Mouse (Mus musculus): ENCODE results near the gene Mcm9. TPM values are rescaled to one million over a fixed set of nuclear protein-coding genes. Genes with fewer than 3 reads are reported as not detected.
A peak's percentile ranks its signal among the peaks of the same experiment; 100 is the strongest.

Mcm9 gene
- polyA plus RNA-seq, 1 experiment from 2014 or later, result 7.9 TPM

GRCm38 (mm10) chr10:53532297-53532696 is 97.9 kb downstream of the Mcm9 start:
- 76% methylated on average over 5 of the region's 5 CpGs for WGBS
- H3K4me1 ChIP-seq (replicated peaks; ENCODE audit: insufficient read depth, low read length), result no peaks in the 10 kb centered on the region
- H3K9me3 ChIP-seq (replicated peaks; ENCODE audit: low read length), result no peaks in the 10 kb centered on the region
- H3K36me3 ChIP-seq (ENCODE audit: insufficient read depth, low read length), result peaks cover 10% of the 10 kb centered on the region; the same call in 1 of the 2 replicates
- H3K9ac ChIP-seq (ENCODE audit: low read depth, low read length), result no peak overlapping the region
- H3K27me3 ChIP-seq (ENCODE audit: insufficient read depth, low read length), result no peaks in the 10 kb centered on the region
- no peak overlapping the region for H3K4me2 ChIP-seq (ENCODE audit: low read length)
- TF ChIP-seq CTCF (IDR thresholded peaks at IDR 0.05; ENCODE audit: low read depth), result no peak
- ATAC-seq (replicated peaks; ENCODE audit: low FRiP score, low read depth) (no peak), DNase-seq (ENCODE audit: low spot score) (no peak)
- no peak overlapping the region for H3K4me3 ChIP-seq (replicated peaks; ENCODE audit: low read depth, low read length)
- H3K27ac ChIP-seq, result no peak overlapping the region

- TF ChIP-seq CTCF (IDR thresholded peaks at IDR 0.05; ENCODE audit: low read depth), result peak; percentile 86
- H3K9ac ChIP-seq (ENCODE audit: low read depth, low read length), result no peak overlapping the region
- H3K4me3 ChIP-seq (replicated peaks; ENCODE audit: low read depth, low read length), result no peak overlapping the region
- H3K36me3 ChIP-seq (ENCODE audit: insufficient read depth, low read length), result no peaks in the 10 kb centered on the region
- H3K4me2 ChIP-seq (ENCODE audit: low read length), result no peak overlapping the region
- ATAC-seq (replicated peaks; ENCODE audit: low FRiP score, low read depth) (peak; percentile 38; the same call in 1 of the 2 replicates), DNase-seq (ENCODE audit: low spot score) (peak; percentile 86)
- no peak overlapping the region for H3K27ac ChIP-seq
- H3K4me1 ChIP-seq (replicated peaks; ENCODE audit: insufficient read depth, low read length), result no peaks in the 10 kb centered on the region
- WGBS, result 24% methylated on average over 6 of the region's 6 CpGs
- H3K27me3 ChIP-seq (ENCODE audit: insufficient read depth, low read length), result no peaks in the 10 kb centered on the region
- H3K9me3 ChIP-seq (replicated peaks; ENCODE audit: low read length), result no peaks in the 10 kb centered on the region
Measured at GRCm38 (mm10) chr10:53527838-53528773, 102.1 kb downstream of the Mcm9 start.

- H3K27ac ChIP-seq, result no peak overlapping the region
- no peak for TF ChIP-seq CTCF (IDR thresholded peaks at IDR 0.05; ENCODE audit: low read depth)
- no peaks in the 10 kb centered on the region for H3K36me3 ChIP-seq (ENCODE audit: insufficient read depth, low read length)
- H3K9me3 ChIP-seq (replicated peaks; ENCODE audit: low read length), result no peaks in the 10 kb centered on the region
- H3K4me2 ChIP-seq (ENCODE audit: low read length), result no peak overlapping the region
- 84% methylated on average over 3 of the region's 3 CpGs for WGBS
- H3K27me3 ChIP-seq (ENCODE audit: insufficient read depth, low read length), result no peaks in the 10 kb centered on the region
- no peak overlapping the region for H3K9ac ChIP-seq (ENCODE audit: low read depth, low read length)
- no peaks in the 10 kb centered on the region for H3K4me1 ChIP-seq (replicated peaks; ENCODE audit: insufficient read depth, low read length)
- ATAC-seq (replicated peaks; ENCODE audit: low FRiP score, low read depth) (no peak), DNase-seq (ENCODE audit: low spot score) (no peak)
- H3K4me3 ChIP-seq (replicated peaks; ENCODE audit: low read depth, low read length), result no peak overlapping the region
Measured at GRCm38 (mm10) chr10:53527344-53527743, 102.9 kb downstream of the Mcm9 start.

GRCm38 (mm10) chr10:53526350-53526749 is 103.9 kb downstream of the Mcm9 start:
- no peak overlapping the region for H3K27ac ChIP-seq
- no peak; the same call in 1 of the 2 replicates for ATAC-seq (replicated peaks; ENCODE audit: low FRiP score, low read depth)
- H3K9ac ChIP-seq (ENCODE audit: low read depth, low read length), result no peak overlapping the region
- WGBS, result 92% methylated on average over 2 of the region's 2 CpGs
- H3K36me3 ChIP-seq (ENCODE audit: insufficient read depth, low read length), result no peaks in the 10 kb centered on the region
- H3K9me3 ChIP-seq (replicated peaks; ENCODE audit: low read length), result no peaks in the 10 kb centered on the region
- no peak for DNase-seq (ENCODE audit: low spot score)
- no peak overlapping the region for H3K4me3 ChIP-seq (replicated peaks; ENCODE audit: low read depth, low read length)
- TF ChIP-seq CTCF (IDR thresholded peaks at IDR 0.05; ENCODE audit: low read depth), result no peak
- H3K4me1 ChIP-seq (replicated peaks; ENCODE audit: insufficient read depth, low read length), result no peaks in the 10 kb centered on the region
- no peaks in the 10 kb centered on the region for H3K27me3 ChIP-seq (ENCODE audit: insufficient read depth, low read length)
- H3K4me2 ChIP-seq (ENCODE audit: low read length), result no peak overlapping the region

GRCm38 (mm10) chr10:53525265-53525976 is 104.8 kb downstream of the Mcm9 start:
- Histone ChIP-seq H3K36me3 (ENCODE audit: insufficient read depth, low read length) (no peaks in the 10 kb centered on the region), H3K27me3 (ENCODE audit: insufficient read depth, low read length) (no peaks in the 10 kb centered on the region), H3K4me1 (replicated peaks; ENCODE audit: insufficient read depth, low read length) (no peaks in the 10 kb centered on the region), H3K4me3 (replicated peaks; ENCODE audit: low read depth, low read length) (no peak overlapping the region), H3K27ac (no peak overlapping the region), H3K9me3 (replicated peaks; ENCODE audit: low read length) (no peaks in the 10 kb centered on the region), H3K9ac (ENCODE audit: low read depth, low read length) (no peak overlapping the region), H3K4me2 (ENCODE audit: low read length) (no peak overlapping the region)
- peak; percentile 4 for DNase-seq (ENCODE audit: low spot score)
- WGBS, result 66% methylated on average over 3 of the region's 3 CpGs
- peak; percentile 22; the same call in 1 of the 2 replicates for TF ChIP-seq CTCF (IDR thresholded peaks at IDR 0.05; ENCODE audit: low read depth)
- ATAC-seq (replicated peaks; ENCODE audit: low FRiP score, low read depth), result no peak

Data from kidney, postnatal 0 days (tissue).